Mouse (Mus musculus) testis, postnatal 10 days (tissue): ENCODE results near the gene Slc35f6.
"Not testable (repeated sequence)": the region's sequence is repeated elsewhere in the genome, so short reads cannot be mapped to it uniquely, and the experiment has no call there.

Source experiments
- DNase-seq: peaks from one replicate; pipeline ENCODE4 v3.0.0; 2021; ENCODE audit warnings: low spot score

The Slc35f6 gene

GRCm38 (mm10) chr5:30701373-30701772, 53.6 kb downstream of the Slc35f6 start:
- DNase-seq: not testable (repeated sequence)

GRCm38 (mm10) chr5:30701866-30702265, 54.1 kb downstream of the Slc35f6 start:
- DNase-seq: no peak
